Mouse (Mus musculus): Measurements from ENCODE around the gene Slc7a10. TPM values are rescaled to one million over a fixed set of nuclear protein-coding genes. Genes with fewer than 3 reads are reported as not detected.

Slc7a10 gene
- polyA plus RNA-seq, 1 experiment from 2014 or later: 20.2 TPM

- Histone ChIP-seq H3K9ac (replicated peaks; ENCODE audit: low read depth, low read length) (no peak overlapping the region), H3K4me3 (ENCODE audit: low read depth, low read length) (no peak overlapping the region), H3K27me3 (ENCODE audit: control insufficient read depth, insufficient read depth, low read length) (no peaks in the 10 kb centered on the region), H3K36me3 (ENCODE audit: control insufficient read depth, insufficient read depth, low read length) (no peaks in the 10 kb centered on the region), H3K4me2 (ENCODE audit: low read depth, low read length) (no peak overlapping the region), H3K4me1 (ENCODE audit: control insufficient read depth, insufficient read depth, low read length) (0 out of 2 replicates have a peak, but pooled peaks cover 3% of the 10 kb centered on the region), H3K27ac (ENCODE audit: low read depth, low read length) (no peak overlapping the region), H3K9me3 (ENCODE audit: control insufficient read depth, low read length) (no peaks in the 10 kb centered on the region)
- ATAC-seq (ENCODE audit: low read depth): no peak
- 80% methylated on average over 15 of the region's 15 CpGs for whole genome bisulfite sequencing
Observed at GRCm38 (mm10) chr7:35149616-35150433, 36.4 kb upstream of the Slc7a10 start.

GRCm38 (mm10) chr7:35150860-35151259 lies 35.3 kb upstream of the Slc7a10 start:
- no peak for ATAC-seq (ENCODE audit: low read depth)
- Histone ChIP-seq H3K27ac (ENCODE audit: low read depth, low read length) (no peak overlapping the region), H3K4me2 (ENCODE audit: low read depth, low read length) (no peak overlapping the region), H3K4me1 (ENCODE audit: control insufficient read depth, insufficient read depth, low read length) (0 out of 2 replicates have a peak, but pooled peaks cover 1% of the 10 kb centered on the region), H3K36me3 (ENCODE audit: control insufficient read depth, insufficient read depth, low read length) (no peaks in the 10 kb centered on the region), H3K9me3 (ENCODE audit: control insufficient read depth, low read length) (no peaks in the 10 kb centered on the region), H3K27me3 (ENCODE audit: control insufficient read depth, insufficient read depth, low read length) (no peaks in the 10 kb centered on the region), H3K9ac (replicated peaks; ENCODE audit: low read depth, low read length) (no peak overlapping the region), H3K4me3 (ENCODE audit: low read depth, low read length) (no peak overlapping the region)
- 90% methylated on average over 5 of the region's 5 CpGs for WGBS

GRCm38 (mm10) chr7:35154449-35154848 lies 31.7 kb upstream of the Slc7a10 start:
- Histone ChIP-seq H3K4me1 (ENCODE audit: control insufficient read depth, insufficient read depth, low read length) (no peaks in the 10 kb centered on the region), H3K4me2 (ENCODE audit: low read depth, low read length) (no peak overlapping the region), H3K27me3 (ENCODE audit: control insufficient read depth, insufficient read depth, low read length) (no peaks in the 10 kb centered on the region), H3K36me3 (ENCODE audit: control insufficient read depth, insufficient read depth, low read length) (no peaks in the 10 kb centered on the region), H3K9me3 (ENCODE audit: control insufficient read depth, low read length) (no peaks in the 10 kb centered on the region), H3K9ac (replicated peaks; ENCODE audit: low read depth, low read length) (no peak overlapping the region), H3K4me3 (ENCODE audit: low read depth, low read length) (no peak overlapping the region), H3K27ac (ENCODE audit: low read depth, low read length) (no peak overlapping the region)
- ATAC-seq (ENCODE audit: low read depth): no peak
- WGBS: 85% methylated on average over 12 of the region's 12 CpGs

GRCm38 (mm10) chr7:35156561-35157477 lies 29.4 kb upstream of the Slc7a10 start:
- no peak overlapping the region for H3K9ac ChIP-seq (replicated peaks; ENCODE audit: low read depth, low read length)
- H3K4me2 ChIP-seq (ENCODE audit: low read depth, low read length): no peak overlapping the region
- no peaks in the 10 kb centered on the region for H3K4me1 ChIP-seq (ENCODE audit: control insufficient read depth, insufficient read depth, low read length)
- H3K27ac ChIP-seq (ENCODE audit: low read depth, low read length): no peak overlapping the region
- ATAC-seq (ENCODE audit: low read depth): no peak
- H3K27me3 ChIP-seq (ENCODE audit: control insufficient read depth, insufficient read depth, low read length): no peaks in the 10 kb centered on the region
- no peak overlapping the region for H3K4me3 ChIP-seq (ENCODE audit: low read depth, low read length)
- no peaks in the 10 kb centered on the region for H3K36me3 ChIP-seq (ENCODE audit: control insufficient read depth, insufficient read depth, low read length)
- H3K9me3 ChIP-seq (ENCODE audit: control insufficient read depth, low read length): no peaks in the 10 kb centered on the region
- WGBS: 73% methylated on average over 16 of the region's 16 CpGs

- H3K4me3 ChIP-seq (ENCODE audit: low read depth, low read length): no peak overlapping the region
- H3K9me3 ChIP-seq (ENCODE audit: control insufficient read depth, low read length): no peaks in the 10 kb centered on the region
- H3K4me1 ChIP-seq (ENCODE audit: control insufficient read depth, insufficient read depth, low read length): no peaks in the 10 kb centered on the region
- H3K27me3 ChIP-seq (ENCODE audit: control insufficient read depth, insufficient read depth, low read length): no peaks in the 10 kb centered on the region
- no peaks in the 10 kb centered on the region for H3K36me3 ChIP-seq (ENCODE audit: control insufficient read depth, insufficient read depth, low read length)
- 68% methylated on average over 3 of the region's 3 CpGs for WGBS
- H3K4me2 ChIP-seq (ENCODE audit: low read depth, low read length): no peak overlapping the region
- H3K9ac ChIP-seq (replicated peaks; ENCODE audit: low read depth, low read length): no peak overlapping the region
- ATAC-seq (ENCODE audit: low read depth): no peak
- H3K27ac ChIP-seq (ENCODE audit: low read depth, low read length): no peak overlapping the region
Observed at GRCm38 (mm10) chr7:35157512-35157911, 28.7 kb upstream of the Slc7a10 start.

- H3K36me3 ChIP-seq (ENCODE audit: control insufficient read depth, insufficient read depth, low read length): no peaks in the 10 kb centered on the region
- no peak overlapping the region for H3K4me2 ChIP-seq (ENCODE audit: low read depth, low read length)
- ATAC-seq (ENCODE audit: low read depth): no peak
Observed at GRCm38 (mm10) chr7:35162443-35162842, 23.7 kb upstream of the Slc7a10 start.

GRCm38 (mm10) chr7:35163600-35163999 lies 22.6 kb upstream of the Slc7a10 start:
- H3K36me3 ChIP-seq (ENCODE audit: control insufficient read depth, insufficient read depth, low read length): no peaks in the 10 kb centered on the region
- no peaks in the 10 kb centered on the region for H3K9me3 ChIP-seq (ENCODE audit: control insufficient read depth, low read length)
- no peak overlapping the region for H3K27ac ChIP-seq (ENCODE audit: low read depth, low read length)
- no peak for ATAC-seq (ENCODE audit: low read depth)
- H3K4me3 ChIP-seq (ENCODE audit: low read depth, low read length): no peak overlapping the region
- H3K4me1 ChIP-seq (ENCODE audit: control insufficient read depth, insufficient read depth, low read length): no peaks in the 10 kb centered on the region
- no peaks in the 10 kb centered on the region for H3K27me3 ChIP-seq (ENCODE audit: control insufficient read depth, insufficient read depth, low read length)
- no peak overlapping the region for H3K9ac ChIP-seq (replicated peaks; ENCODE audit: low read depth, low read length)
- whole genome bisulfite sequencing: 72% methylated on average over 7 of the region's 7 CpGs
- H3K4me2 ChIP-seq (ENCODE audit: low read depth, low read length): no peak overlapping the region

More at GRCm38 (mm10) chr7:35162443-35162842, 23.7 kb upstream of the Slc7a10 start:
- Histone ChIP-seq H3K9ac (replicated peaks; ENCODE audit: low read depth, low read length) (no peak overlapping the region), H3K27me3 (ENCODE audit: control insufficient read depth, insufficient read depth, low read length) (no peaks in the 10 kb centered on the region), H3K9me3 (ENCODE audit: control insufficient read depth, low read length) (no peaks in the 10 kb centered on the region), H3K4me3 (ENCODE audit: low read depth, low read length) (no peak overlapping the region), H3K4me1 (ENCODE audit: control insufficient read depth, insufficient read depth, low read length) (no peaks in the 10 kb centered on the region), H3K27ac (ENCODE audit: low read depth, low read length) (no peak overlapping the region)
- WGBS: 80% methylated on average over 6 of the region's 6 CpGs

- H3K4me3 ChIP-seq (ENCODE audit: low read depth, low read length): no peak overlapping the region
- no peaks in the 10 kb centered on the region for H3K27me3 ChIP-seq (ENCODE audit: control insufficient read depth, insufficient read depth, low read length)
- ATAC-seq (ENCODE audit: low read depth): no peak
- no peak overlapping the region for H3K4me2 ChIP-seq (ENCODE audit: low read depth, low read length)
- H3K36me3 ChIP-seq (ENCODE audit: control insufficient read depth, insufficient read depth, low read length): no peaks in the 10 kb centered on the region
- WGBS: 82% methylated on average over 6 of the region's 6 CpGs
- H3K27ac ChIP-seq (ENCODE audit: low read depth, low read length): no peak overlapping the region
- H3K9me3 ChIP-seq (ENCODE audit: control insufficient read depth, low read length): no peaks in the 10 kb centered on the region
- H3K9ac ChIP-seq (replicated peaks; ENCODE audit: low read depth, low read length): no peak overlapping the region
- H3K4me1 ChIP-seq (ENCODE audit: control insufficient read depth, insufficient read depth, low read length): no peaks in the 10 kb centered on the region
Observed at GRCm38 (mm10) chr7:35164131-35164530, 22.1 kb upstream of the Slc7a10 start.

GRCm38 (mm10) chr7:35166988-35167387 lies 19.2 kb upstream of the Slc7a10 start:
- Histone ChIP-seq H3K9ac (replicated peaks; ENCODE audit: low read depth, low read length) (no peak overlapping the region), H3K27ac (ENCODE audit: low read depth, low read length) (no peak overlapping the region), H3K27me3 (ENCODE audit: control insufficient read depth, insufficient read depth, low read length) (no peaks in the 10 kb centered on the region), H3K4me3 (ENCODE audit: low read depth, low read length) (no peak overlapping the region), H3K4me1 (ENCODE audit: control insufficient read depth, insufficient read depth, low read length) (no peaks in the 10 kb centered on the region), H3K4me2 (ENCODE audit: low read depth, low read length) (no peak overlapping the region), H3K36me3 (ENCODE audit: control insufficient read depth, insufficient read depth, low read length) (no peaks in the 10 kb centered on the region), H3K9me3 (ENCODE audit: control insufficient read depth, low read length) (no peaks in the 10 kb centered on the region)
- WGBS: 89% methylated on average over 5 of the region's 5 CpGs
- no peak for ATAC-seq (ENCODE audit: low read depth)
